Mouse (Mus musculus) layer of hippocampus, adult 11-12 months (tissue): ENCODE measurements at regions not wholly inside any gene's neighbourhood (a gene's known extent, or its start where the extent isn't known, plus 50 kb on each side); places are given as distances from the start of the nearest gene placed in this dataset.

ENCODE experiments used
- DNase-seq: peaks from one replicate; pipeline ENCODE4 v3.0.0; 2022; ENCODE audit warnings: low spot score

GRCm38 (mm10) chr11:90136307-90136706 is 51.2 kb upstream of the Gm45716 start:
- no peak for DNase-seq
